Mouse (Mus musculus): ENCODE results near the gene Oas1e. TPM values are rescaled to one million over a fixed set of nuclear protein-coding genes. Genes with fewer than 3 reads are reported as not detected.

Gene Oas1e
- polyA plus RNA-seq, 1 experiment from 2014 or later, result not detected

DNA sequence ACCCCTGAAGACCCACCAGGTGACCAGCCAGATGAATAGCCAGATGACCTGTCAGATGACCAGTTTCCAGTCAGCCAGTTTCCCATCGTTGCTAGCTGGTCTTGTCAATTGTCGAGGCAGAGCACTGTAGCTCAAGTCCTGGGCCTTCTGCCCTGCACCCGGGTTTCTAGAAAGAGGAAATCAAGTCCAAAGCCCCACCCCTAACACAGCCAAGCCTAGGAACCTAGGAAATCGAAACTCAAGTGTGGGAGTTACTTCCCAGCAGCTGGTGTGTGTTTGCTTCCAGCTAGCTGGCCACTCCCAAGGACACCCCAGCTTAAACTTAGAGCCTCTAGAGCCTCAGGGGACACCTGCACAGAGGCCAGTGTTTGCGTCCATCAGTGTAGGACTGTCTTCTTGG, 45.6 kb downstream of the Oas1e start, which contains the start of gene Oas2:
Oas2 (minus strand) TSS at position 166 of the 400 bp plus-strand sequence.
- DNase-seq (ENCODE audit: low spot score) (no peak), ATAC-seq (ENCODE audit: low FRiP score, low TSS enrichment) (peak; percentile 53; the same call in 1 of the 2 replicates)
- Histone ChIP-seq H3K9me3 (ENCODE audit: control insufficient read depth, low read length) (no peaks in the 10 kb centered on the region), H3K4me1 (replicated peaks; ENCODE audit: control insufficient read depth, insufficient read depth) (no peaks in the 10 kb centered on the region), H3K27me3 (ENCODE audit: control insufficient read depth, insufficient read depth, low read length) (no peaks in the 10 kb centered on the region), H3K4me3 (ENCODE audit: low read depth, low read length) (no peak within 1 kb of the TSS), H3K4me2 (replicated peaks; ENCODE audit: low read depth) (no peak within 1 kb of the TSS), H3K27ac (replicated peaks) (no peak within 1 kb of the TSS), H3K9ac (ENCODE audit: low read length) (no peak within 1 kb of the TSS), H3K36me3 (ENCODE audit: control insufficient read depth, insufficient read depth, low read length) (no peaks in the 10 kb centered on the region)
- 45% methylated on average over 5 of the region's 5 CpGs for WGBS
- no peak for TF ChIP-seq EP300 (optimal IDR thresholded peaks at IDR 0.05)
- TF ChIP-seq CTCF (IDR thresholded peaks at IDR 0.05; ENCODE audit: low read depth), result no peak

DNA sequence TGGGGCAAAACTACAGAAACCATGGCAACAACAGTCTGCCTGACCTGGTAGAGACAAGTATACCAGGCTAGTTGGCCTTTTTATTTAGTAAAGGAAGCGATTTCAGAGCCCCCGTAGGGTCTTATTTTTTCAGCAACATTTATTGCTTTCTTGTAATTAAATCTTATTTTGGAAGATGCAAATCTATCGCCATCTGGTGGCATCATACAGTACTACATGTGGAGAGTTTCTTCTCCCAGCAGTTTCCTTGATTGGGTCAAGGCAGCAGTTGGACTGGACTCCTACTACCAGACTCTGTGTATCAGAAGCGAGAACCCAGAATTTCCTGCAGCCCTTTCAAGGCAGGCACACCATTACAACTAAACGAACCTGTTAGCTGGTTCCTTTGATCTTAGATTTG, 48.9 kb downstream of the Oas1e start:
- Histone ChIP-seq H3K9me3 (ENCODE audit: control insufficient read depth, low read length) (no peaks in the 10 kb centered on the region), H3K36me3 (ENCODE audit: control insufficient read depth, insufficient read depth, low read length) (no peaks in the 10 kb centered on the region), H3K27ac (replicated peaks) (no peak overlapping the region), H3K4me2 (replicated peaks; ENCODE audit: low read depth) (no peak overlapping the region), H3K9ac (ENCODE audit: low read length) (no peak overlapping the region), H3K4me3 (ENCODE audit: low read depth, low read length) (no peak overlapping the region), H3K4me1 (replicated peaks; ENCODE audit: control insufficient read depth, insufficient read depth) (no peaks in the 10 kb centered on the region), H3K27me3 (ENCODE audit: control insufficient read depth, insufficient read depth, low read length) (no peaks in the 10 kb centered on the region)
- DNase-seq (ENCODE audit: low spot score) (no peak), ATAC-seq (ENCODE audit: low FRiP score, low TSS enrichment) (no peak)
- TF ChIP-seq EP300 (optimal IDR thresholded peaks at IDR 0.05) (no peak), CTCF (IDR thresholded peaks at IDR 0.05; ENCODE audit: low read depth) (peak; percentile 81)
- WGBS, result 6% methylated on average over 5 of the region's 5 CpGs

DNA sequence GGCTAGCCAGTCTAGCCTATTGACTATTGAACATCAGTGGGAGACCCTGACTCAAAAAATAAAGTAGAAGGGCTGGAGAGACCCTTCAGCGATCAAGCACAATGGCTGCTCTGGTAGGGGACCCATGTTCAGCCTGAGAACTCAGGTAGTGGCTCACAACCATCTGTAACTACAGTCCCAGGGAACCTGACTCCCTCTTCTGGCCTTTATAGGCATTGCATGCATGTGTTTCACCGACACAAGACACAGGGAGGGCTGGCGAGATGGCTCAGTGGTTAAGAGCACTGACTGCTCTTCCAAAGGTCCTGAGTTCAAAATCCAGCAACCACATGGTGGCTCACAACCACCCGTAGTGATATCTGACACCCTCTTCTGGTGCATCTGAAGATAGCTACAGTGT, 53.2 kb downstream of the Oas1e start:
- 26% methylated on average over 4 of the region's 4 CpGs for WGBS
- no peak overlapping the region for H3K27ac ChIP-seq (replicated peaks)
- no peak overlapping the region for H3K9ac ChIP-seq (ENCODE audit: low read length)
- TF ChIP-seq CTCF (IDR thresholded peaks at IDR 0.05; ENCODE audit: low read depth) (peak; percentile 70), EP300 (optimal IDR thresholded peaks at IDR 0.05) (no peak)
- no peaks in the 10 kb centered on the region for H3K27me3 ChIP-seq (ENCODE audit: control insufficient read depth, insufficient read depth, low read length)
- no peaks in the 10 kb centered on the region for H3K4me1 ChIP-seq (replicated peaks; ENCODE audit: control insufficient read depth, insufficient read depth)
- DNase-seq (ENCODE audit: low spot score), result peak; percentile 39
- H3K4me2 ChIP-seq (replicated peaks; ENCODE audit: low read depth), result no peak overlapping the region
- H3K36me3 ChIP-seq (ENCODE audit: control insufficient read depth, insufficient read depth, low read length), result no peaks in the 10 kb centered on the region
- no peak overlapping the region for H3K4me3 ChIP-seq (ENCODE audit: low read depth, low read length)
- no peaks in the 10 kb centered on the region for H3K9me3 ChIP-seq (ENCODE audit: control insufficient read depth, low read length)
- no peak for ATAC-seq (ENCODE audit: low FRiP score, low TSS enrichment)

Other genes starting within 250 kb of the Oas1e start
- gene Tpcn1, start 206.9 kb downstream of the Oas1e start, polyA plus RNA-seq (2015; fragmentation: Nextera tagmentation; extraction: Ambion mirVana), result 12.7 and 13.9 TPM in 2 replicates
- 0.25 and 0.36 TPM in 2 replicates for gene Iqcd, start 206.5 kb downstream of the Oas1e start, polyA plus RNA-seq (2015; fragmentation: Nextera tagmentation; extraction: Ambion mirVana)
- 12.1 TPM in 2 replicates for gene Rita1, start 182.9 kb downstream of the Oas1e start, polyA plus RNA-seq (2015; fragmentation: Nextera tagmentation; extraction: Ambion mirVana)
- 22.5 and 23.0 TPM in 2 replicates for gene Ddx54, start 182.8 kb downstream of the Oas1e start, polyA plus RNA-seq (2015; fragmentation: Nextera tagmentation; extraction: Ambion mirVana)
- 0.10 TPM in 1 of 2 replicates, not detected in the other for gene Cfap73, start 161.3 kb downstream of the Oas1e start, polyA plus RNA-seq (2015; fragmentation: Nextera tagmentation; extraction: Ambion mirVana)
- 0.08 and 0.44 TPM in 2 replicates for gene Rasal1, start 146.7 kb downstream of the Oas1e start, polyA plus RNA-seq (2015; fragmentation: Nextera tagmentation; extraction: Ambion mirVana)
- gene Dtx1, start 83.6 kb downstream of the Oas1e start, polyA plus RNA-seq (2015; fragmentation: Nextera tagmentation; extraction: Ambion mirVana), result 2.0 and 3.1 TPM in 2 replicates
- 0.59 and 0.74 TPM in 2 replicates for gene Oas2, start 45.7 kb downstream of the Oas1e start, polyA plus RNA-seq (2015; fragmentation: Nextera tagmentation; extraction: Ambion mirVana)
- gene Oas3, start 17.9 kb downstream of the Oas1e start, polyA plus RNA-seq (2015; fragmentation: Nextera tagmentation; extraction: Ambion mirVana), result 0.40 and 0.41 TPM in 2 replicates
- 1.1 and 1.2 TPM in 2 replicates for gene Oas1c, start 17.0 kb upstream of the Oas1e start, polyA plus RNA-seq (2015; fragmentation: Nextera tagmentation; extraction: Ambion mirVana)
- not detected in 2 replicates for gene Oas1f, start 51.8 kb upstream of the Oas1e start, polyA plus RNA-seq (2015; fragmentation: Nextera tagmentation; extraction: Ambion mirVana)
- not detected in 2 replicates for gene Oas1h, start 65.9 kb upstream of the Oas1e start, polyA plus RNA-seq (2015; fragmentation: Nextera tagmentation; extraction: Ambion mirVana)
- 4.7 and 5.1 TPM in 2 replicates for gene Oas1g, start 92.1 kb upstream of the Oas1e start, polyA plus RNA-seq (2015; fragmentation: Nextera tagmentation; extraction: Ambion mirVana)
- gene Oas1a, start 112.0 kb upstream of the Oas1e start, polyA plus RNA-seq (2015; fragmentation: Nextera tagmentation; extraction: Ambion mirVana), result 15.5 and 16.1 TPM in 2 replicates
- gene Oas1d, start 119.0 kb upstream of the Oas1e start, polyA plus RNA-seq (2015; fragmentation: Nextera tagmentation; extraction: Ambion mirVana), result 0.07 TPM in 1 of 2 replicates, not detected in the other
- 0.04 and 0.06 TPM in 2 replicates for gene Rph3a, start 214.6 kb upstream of the Oas1e start, polyA plus RNA-seq (2015; fragmentation: Nextera tagmentation; extraction: Ambion mirVana)

Data from stomach, postnatal 0 days (tissue).